Mouse (Mus musculus): ENCODE measurements at regions not wholly inside any gene's neighbourhood (a gene's known extent, or its start where the extent isn't known, plus 50 kb on each side); places are given as distances from the start of the nearest gene placed in this dataset.
"Not testable (repeated sequence)": the region's sequence is repeated elsewhere in the genome, so short reads cannot be mapped to it uniquely, and the experiment has no call there.

DNA sequence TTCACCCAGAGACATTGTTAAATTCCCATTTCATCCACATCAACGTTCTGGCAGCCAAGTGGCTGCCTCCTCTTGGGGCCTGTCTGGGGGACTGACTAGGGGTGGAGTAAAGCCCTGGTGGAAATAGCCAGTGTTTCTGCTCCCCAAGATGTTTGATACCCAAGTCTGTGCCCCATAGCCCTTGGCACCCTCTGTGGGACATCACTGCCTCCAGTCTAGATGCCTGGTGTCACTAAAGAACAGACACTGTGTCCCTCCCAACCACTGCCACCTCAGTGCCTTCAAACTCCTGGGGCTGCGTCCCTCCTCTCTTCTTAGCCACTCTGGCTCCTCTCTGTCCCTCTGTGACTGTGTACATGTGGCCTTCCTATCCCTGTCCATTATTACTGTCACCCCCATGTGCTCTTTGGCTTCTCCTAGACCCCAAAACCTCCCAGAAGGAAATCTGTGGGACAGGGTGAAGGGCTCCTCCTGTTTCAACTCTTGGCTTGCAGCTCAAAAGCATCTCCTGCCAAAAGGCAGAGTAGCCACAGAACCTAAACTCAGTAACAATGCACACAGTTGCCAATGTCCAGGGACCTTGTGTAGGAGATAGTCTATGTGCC lies 224.8 kb upstream of the Irx4 start:
- no peak for DNase-seq (ENCODE audit: low read depth, low spot score)

DNA sequence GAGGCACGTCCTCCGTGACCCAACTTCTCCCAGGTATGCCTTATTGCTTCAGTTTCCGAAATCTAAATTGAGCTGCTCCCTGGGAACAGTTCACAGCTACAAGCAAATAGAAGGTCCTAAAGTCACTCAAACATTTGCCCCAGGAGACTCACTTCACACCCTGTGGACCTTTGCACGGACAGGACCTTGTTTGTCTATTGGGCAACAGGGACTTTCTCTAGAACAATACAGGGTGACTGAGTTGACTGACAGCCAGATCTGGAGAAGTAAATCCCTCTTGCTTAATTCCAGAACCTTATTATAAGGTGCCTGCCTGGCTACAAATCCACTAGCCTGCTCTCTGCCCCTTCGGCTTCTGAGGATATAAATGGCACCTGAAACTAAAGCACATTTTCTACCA lies 220.5 kb upstream of the Irx4 start:
- DNase-seq (ENCODE audit: low read depth, low spot score) = no peak

DNA sequence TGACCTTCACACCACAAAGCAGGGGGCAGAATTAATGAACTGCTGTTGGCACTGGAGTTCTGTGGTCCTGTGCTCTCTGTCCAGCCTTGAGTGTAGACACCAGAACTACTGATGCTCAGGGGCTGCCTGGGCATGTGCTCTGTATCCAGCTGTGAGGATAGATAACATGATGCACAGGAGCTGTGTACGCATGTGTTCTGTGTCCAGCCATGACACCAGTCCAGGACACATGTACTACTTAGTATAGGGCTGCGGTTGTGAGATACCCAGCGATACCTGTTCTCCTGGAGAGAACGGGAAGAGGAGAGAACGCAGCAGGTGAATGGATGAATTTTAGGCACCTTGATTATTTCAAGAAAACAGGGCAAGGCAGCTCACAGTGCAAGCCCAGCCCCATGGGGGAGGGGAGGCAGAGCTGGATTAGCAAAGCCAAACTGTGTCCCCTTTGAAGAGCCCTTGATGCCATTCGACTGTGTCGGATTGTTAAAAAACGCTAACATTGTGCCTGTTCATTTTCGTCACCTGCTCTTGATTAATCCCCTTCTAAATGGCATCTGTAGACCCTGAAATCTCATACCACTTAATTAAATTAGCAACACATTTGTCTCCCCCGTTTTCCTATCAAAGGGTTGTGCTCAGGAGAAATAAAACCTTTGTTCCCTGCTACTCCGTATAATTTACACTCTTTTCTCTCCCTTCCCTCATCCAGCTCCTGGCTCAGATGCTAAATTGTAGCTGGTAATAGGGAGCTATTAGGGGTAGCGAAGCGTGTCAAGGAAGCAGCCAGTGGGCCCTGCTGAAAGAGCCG lies 218.8 kb upstream of the Irx4 start:
- DNase-seq (ENCODE audit: low read depth, low spot score) = no peak

DNA sequence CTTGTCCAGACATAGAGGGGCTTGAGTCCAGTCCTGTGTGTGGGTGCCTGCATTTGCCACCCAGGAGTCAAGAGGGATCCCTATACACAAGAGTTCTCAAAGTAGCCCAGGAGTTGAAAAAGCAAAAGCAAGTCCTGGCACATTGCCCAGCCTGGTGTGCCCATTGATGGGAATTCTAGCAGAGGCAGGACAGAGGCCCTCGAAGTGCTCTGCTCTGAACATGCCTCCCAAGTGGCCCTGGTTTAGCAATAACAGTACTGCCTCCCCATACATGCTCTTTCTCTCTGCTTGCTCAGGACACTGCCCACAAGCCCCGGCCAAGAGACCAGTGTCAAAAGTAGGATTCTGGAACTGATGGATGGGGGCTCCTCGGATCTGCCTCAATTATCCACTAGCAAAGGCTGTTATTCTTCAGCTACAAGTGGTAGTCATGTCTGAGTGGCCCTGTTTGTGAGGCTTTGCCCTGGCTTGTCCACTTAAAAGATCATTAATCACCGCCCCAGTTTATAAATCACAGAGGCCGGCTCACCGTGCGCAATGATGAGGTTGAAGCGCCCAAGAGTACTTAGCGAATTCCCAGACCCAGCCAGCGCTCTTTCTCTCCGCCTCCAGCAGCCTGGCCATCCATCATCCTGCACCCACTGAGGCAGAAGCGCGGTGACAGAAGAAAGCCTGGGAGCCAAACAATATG lies 190.3 kb upstream of the Irx4 start:
- no peak for DNase-seq (ENCODE audit: low read depth, low spot score)

DNA sequence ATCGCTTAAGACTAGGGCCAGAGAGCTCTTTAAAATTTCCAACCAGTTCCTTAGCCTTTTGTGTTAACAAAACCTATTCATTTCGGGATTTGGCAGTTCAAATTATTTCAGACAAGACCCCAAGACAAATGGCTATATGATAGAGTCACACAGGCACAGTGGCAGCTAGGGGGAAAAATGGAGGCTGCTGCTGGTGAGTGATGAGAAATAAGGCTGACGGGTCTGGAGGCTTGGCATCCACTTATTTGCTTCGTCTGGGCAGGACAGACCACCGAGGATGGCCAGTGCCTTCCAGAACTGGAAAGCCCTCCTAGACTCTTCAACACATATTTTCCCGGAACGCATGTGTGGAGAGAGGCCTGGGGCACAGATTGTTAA lies 189.8 kb upstream of the Irx4 start:
- DNase-seq (ENCODE audit: low read depth, low spot score) = no peak

DNA sequence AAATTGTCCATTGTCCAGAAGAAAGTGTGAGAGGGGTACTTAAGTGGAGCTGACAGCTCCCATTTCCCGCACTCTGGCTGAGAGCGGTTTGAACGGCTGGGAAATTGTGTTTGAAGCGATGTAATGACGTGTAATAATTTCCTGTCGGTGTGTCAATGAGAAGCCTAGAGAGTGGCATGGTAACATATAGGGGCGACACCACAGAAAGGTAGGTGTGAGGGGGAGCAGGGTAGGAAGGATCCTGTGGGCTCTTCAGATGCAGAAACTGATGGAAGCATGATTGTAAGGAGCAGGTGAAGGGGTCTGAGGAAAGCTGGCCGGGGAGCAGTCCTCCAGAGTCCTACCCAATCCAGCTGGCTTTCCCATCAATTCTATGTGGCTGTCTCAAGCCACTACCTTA lies 189.2 kb upstream of the Irx4 start:
- DNase-seq (ENCODE audit: low read depth, low spot score) = no peak

DNA sequence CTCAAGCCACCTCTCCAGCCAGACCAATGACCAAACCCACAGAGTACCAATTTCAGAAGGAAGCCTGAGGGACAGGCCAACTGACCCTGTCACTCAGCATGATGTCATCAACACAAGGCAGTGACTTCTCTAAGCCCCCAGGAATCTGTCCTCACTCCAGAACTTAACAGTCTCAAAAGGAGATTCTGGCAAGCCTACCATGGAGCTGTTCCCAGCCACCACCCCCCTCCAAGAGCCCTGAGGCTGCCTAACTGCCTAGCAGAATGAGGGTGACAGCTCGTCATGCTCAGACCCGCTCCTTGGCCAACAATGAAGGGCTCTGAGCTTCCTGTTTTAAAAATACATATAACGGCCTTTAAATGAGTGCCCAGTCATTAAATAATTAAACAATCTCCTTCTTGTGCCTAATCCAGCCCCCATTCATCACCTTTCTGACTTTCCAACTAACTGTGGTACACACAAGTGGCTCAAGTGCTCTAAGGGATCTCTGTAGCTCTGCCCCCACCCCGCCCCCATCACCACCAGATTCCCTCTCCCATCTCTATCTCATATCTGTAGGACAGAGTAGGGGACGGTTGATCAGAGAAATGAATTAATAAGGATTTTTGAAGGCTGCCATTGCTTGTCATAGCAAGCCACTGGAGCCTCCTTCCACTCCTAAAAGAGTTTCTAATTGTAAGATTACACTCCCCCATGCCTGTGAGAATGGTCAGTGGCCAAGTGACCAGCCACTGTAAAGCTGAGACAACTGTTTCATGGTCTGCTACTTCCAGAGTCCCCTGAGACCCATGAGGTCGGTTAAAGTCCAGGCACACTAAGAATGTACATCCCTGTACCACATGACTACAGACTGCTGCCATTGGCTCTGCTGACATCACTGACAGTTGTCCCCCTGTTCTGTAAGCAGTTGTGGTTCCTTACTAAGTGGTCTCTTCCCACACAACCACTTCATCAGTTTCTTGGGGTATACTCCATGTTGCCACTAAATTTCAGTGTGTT lies 188.1 kb upstream of the Irx4 start:
- no peak for DNase-seq (ENCODE audit: low read depth, low spot score)

DNA sequence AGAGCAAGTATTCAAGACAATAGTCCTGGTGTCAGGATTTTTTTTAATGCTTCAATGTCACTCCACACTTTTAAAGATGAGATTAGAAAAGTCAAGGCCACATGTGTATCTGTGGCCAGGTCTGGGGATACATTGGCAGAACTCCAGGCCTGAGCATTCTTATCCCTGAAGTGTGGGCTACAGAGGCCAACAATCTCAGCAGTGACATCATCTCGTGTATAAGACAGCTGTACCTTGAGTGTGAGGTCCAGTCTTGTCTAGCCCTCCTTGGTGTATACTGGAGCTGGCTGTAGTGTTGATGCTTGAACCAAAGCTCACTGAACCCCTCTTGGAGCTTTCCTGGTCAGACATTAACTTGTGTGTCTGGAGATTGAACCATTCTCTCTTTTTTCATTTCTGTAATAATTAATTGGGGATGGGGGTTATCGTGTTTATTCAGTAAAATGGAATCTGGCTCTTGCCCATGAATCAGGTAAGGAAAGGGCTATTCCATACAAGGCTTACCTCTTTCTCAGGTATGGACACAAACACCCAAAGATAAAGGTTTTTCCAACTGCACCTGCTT lies 182.3 kb upstream of the Irx4 start:
- DNase-seq (ENCODE audit: low read depth, low spot score) = no peak

DNA sequence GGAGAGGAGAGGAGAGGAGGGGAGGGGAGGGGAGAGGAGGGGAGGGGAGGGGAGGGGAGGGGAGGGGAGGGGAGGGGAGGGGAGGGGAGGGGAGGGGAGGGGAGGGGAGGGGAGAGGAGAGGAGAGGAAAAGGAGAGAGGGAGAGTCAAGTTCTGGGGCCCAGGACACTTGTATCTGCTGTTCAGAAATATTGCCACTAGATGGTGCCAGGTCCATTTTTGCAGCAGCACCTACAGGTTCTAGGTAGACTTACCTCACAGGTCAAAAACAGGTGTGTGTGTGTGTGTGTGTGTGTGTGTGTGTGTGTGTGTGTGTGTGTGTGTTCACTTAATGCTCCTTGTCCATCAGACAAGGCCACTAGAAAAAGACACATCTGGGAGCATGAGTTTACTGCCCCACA lies 172.5 kb upstream of the Irx4 start:
- DNase-seq (ENCODE audit: low read depth, low spot score) = not testable (repeated sequence)

DNA sequence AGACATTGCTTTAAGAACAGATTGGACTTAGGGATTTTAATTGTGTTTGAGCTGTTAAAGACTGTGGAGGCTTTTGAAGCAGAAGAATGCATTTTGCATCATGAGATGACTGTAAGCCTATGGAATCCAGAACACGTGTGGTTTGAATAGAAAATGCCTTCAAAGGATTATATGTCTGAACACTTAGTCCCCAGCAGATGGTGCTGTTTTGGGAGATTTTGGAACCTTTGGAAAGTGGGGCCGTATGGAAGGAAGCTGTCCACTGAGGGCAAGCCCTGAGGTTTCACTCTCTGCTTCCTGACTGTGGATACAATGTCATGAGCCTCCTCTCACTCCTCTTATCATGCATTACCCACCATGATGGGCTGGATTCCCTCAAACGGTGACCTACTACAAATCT lies 168.4 kb upstream of the Irx4 start:
- no peak for DNase-seq (ENCODE audit: low read depth, low spot score)

DNA sequence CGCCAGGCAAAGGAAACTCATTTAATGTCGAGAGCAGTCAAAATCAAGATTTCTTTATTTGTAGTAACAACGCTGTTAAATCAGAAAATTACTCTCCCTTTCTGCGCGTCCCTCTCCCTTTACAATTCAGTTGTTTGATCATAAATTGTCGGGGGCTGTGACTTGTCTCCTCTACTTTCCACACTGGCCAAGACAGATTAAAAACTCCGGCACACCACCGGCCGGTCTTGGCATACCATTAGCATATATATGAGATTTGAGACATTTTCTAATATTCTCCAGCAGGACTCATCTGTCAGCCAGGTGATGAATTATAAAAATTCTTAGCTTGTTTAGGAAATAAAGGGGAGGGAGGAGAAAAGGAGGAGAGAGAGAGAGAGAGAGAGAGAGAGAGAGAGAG lies 162.8 kb upstream of the Irx4 start:
- DNase-seq (ENCODE audit: low read depth, low spot score) = no peak

DNA sequence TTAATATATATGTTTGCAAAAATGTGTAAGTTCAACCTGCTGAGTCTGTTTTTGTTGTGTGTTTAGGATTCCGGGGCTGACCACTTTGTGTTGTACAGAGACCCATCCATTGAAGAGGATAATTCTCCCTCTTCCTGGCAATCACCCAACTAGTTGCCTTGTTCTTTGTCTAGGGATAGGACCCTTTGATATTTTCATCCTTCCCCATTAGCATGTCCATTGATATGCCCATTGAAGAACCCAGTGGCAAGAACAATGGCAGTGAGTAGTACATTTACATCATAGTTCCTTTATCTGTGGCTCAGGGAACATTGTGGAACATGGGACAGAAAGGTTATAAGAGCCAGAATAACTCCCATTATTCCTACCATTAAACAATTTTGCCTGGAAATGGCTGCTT lies 160.9 kb upstream of the Irx4 start:
- no peak for DNase-seq (ENCODE audit: low read depth, low spot score)

DNA sequence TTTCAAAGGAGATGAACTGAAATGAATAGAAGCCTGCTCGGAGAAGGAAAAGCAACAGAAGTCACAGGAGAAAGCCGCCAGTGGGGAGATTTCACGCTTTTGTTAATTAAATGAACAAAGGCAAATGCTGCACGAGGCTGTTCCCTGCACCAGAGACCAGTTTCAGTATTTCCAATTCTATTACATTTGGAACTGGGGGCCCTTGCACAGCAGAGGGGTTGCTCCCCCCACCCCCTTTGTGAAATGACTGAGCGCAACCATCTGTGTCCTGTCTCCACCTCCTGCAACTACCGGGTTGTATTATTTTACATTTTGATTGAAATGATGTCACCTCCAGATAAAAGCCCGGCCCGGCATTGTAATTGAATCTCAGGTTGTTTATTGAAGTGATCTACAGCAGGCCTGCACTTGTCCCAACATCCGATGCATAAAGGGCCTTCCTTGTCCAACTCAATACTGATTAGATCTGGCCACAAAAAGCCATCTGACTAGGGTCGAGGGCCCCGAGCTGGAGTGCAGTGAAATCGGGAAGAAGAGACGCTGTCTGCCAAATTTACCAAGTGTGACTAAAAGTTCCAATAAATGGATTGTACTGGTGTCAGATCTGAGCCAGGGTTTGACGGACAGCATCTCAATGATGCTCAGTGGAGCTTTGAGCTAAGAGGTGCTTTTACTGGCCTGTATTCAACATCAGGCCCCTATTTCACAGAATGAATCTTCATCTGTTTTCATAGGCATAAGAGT lies 152.9 kb upstream of the Irx4 start:
- DNase-seq (ENCODE audit: low read depth, low spot score) = no peak

DNA sequence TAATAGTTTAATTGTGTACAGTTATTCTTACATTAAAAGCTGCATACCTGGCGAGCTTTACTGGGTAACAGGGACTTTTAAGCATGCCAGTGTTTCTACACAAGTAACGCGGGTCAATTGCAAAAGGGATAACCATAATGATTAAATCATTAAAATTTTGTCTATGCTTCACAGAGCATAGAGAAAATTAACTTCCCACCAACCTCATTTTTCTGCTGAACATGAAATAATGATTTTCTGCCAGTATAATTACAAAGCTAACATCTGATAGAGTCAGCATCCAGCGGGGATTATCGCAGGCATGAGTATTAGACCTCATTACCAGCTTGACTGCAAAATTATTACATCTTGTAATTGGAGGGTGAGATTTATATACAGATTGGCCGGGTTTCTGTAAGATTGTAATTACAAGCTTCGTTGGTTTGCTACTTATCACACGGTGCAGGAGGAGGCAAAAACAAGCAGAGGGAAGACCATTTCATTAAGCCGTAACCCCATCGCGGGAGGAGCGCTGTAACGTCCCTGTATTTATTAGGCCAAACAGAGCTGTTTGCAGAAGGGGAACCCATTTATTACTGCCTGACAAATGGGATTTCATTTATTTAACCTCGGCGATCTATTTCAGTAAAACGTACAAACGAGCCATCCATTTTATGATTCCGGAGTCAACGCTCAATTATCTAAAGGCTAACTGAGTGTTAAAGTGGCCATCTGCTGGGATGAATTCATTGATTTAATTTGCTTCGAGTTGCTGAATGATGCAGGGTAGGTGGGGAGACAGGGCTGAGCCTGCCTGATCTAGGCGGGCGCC lies 143.3 kb upstream of the Irx4 start:
- no peak for DNase-seq (ENCODE audit: low read depth, low spot score)

DNA sequence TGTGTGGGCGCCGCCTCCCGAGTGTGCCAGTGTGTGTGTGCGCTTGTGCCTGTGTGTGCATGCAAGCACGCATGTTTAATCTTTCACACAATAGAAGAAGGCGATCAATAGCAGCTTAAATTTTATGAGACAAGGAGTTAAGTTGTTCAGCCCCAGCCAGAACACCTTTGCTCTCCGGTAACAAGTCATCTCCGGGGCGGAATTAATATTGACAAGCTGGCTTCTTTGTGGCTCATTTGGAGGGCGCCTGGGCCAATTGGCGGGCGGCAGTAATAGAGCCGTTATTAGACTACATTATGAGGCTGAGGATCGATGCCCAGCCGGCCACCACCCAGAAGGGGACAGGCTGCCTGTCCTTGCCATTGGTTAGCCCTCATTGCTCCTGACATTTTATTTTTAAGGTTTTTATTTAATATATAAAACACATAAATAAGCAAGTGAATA lies 142.6 kb upstream of the Irx4 start:
- no peak for DNase-seq (ENCODE audit: low read depth, low spot score)

DNA sequence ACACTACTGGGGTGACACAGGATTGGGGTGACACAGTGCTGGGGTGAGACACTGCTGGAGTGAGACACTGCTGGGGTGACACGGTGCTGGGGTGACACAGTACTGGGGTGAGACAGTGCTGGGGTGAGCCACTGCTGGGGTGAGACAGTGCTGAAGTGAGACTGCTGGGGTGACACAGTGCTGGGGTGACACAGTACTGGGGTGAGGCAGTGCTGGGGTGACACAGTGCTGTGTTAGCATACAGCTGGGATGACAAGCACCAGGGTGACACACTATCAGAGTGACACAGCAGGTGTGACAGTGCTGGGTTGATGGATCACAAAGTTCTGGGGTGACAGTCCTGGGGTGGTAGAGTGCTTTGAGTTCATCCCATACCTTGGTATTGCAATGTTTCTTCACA lies 137.3 kb upstream of the Irx4 start:
- DNase-seq (ENCODE audit: low read depth, low spot score) = no peak

DNA sequence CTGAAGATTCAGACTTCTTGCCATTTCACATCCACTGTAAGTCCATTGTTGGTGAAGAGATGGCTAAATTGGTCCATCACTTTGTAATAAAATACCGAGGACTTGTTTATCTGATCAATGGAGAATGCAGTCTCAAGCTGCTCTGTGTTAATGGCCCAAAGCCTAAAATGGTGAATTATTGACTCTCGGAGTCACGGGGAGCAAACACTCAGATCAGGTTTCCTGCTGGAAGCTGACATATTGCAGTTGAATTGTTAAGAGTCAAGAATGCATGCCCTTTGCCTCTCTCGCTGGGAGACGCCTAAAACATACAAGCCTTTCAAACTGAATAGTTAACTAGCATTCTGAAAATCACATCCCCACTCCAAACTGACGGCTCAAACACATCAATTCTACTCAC lies 129.0 kb upstream of the Irx4 start:
- no peak for DNase-seq (ENCODE audit: low read depth, low spot score)

DNA sequence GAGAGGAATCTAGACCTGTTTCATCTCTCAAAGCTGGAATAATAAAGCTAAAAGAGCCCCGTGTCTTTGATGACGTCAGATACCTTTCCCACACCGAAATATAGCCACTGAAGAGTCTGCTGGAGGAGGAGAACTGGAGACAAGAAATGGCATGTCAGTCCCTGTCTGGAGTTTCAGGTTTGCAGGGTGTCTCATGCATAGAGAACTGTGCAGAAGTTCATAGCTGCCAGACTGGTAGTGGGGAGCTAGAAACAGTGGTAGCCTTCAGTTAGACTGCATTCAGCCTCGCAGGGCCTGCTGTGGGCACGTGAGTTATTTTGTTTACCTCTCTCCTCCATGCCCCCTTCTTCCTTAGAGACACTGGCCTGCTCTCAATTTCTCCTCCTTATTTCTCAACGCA lies 127.5 kb upstream of the Irx4 start:
- DNase-seq (ENCODE audit: low read depth, low spot score) = no peak

DNA sequence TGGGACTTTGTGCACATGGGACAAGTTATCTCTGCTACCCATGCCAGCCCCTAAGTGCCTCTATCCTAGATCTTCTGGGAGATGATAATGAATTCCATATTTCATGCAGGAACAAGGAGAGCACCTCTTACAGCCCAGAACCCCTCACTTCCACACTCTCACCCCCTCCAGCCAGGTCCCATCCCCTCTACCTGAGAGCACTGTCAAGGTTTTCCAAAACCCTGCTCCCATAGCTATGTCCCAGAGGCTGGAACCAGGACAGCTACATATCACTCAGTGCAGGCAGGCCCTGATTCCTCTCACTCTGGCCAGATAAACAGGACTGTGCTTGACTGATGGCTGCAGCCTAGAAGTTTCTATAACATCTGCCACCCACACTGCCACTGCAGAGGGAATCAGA lies 125.3 kb upstream of the Irx4 start:
- no peak for DNase-seq (ENCODE audit: low read depth, low spot score)

DNA sequence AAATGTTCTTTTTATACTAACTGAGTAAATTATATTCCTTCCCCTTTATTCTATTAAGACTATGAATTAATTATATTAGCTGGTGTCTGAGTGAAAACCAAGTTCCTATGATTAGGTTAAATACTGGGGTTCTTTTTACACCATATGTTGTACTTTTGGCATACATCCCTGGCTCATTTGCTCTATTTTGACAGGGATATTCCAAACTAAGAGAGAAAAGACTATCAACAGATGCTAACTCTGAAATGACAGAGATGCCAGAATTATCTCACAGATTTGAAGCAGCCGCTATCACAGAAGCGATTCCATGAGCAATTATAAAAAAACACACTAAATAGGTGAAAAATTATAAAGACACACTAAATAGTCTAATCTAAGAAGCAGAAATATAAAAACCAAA lies 119.0 kb upstream of the Irx4 start:
- no peak for DNase-seq (ENCODE audit: low read depth, low spot score)
